Mouse (Mus musculus): Measurements from ENCODE around the gene Slc51a. TPM values are rescaled to one million over a fixed set of nuclear protein-coding genes. Genes with fewer than 3 reads are reported as not detected.

Slc51a gene
- total and polyA plus RNA-seq, 2 experiments from 2014 or later: 1.7 to 3.2 TPM

- 73% methylated on average over 2 of the region's 2 CpGs for WGBS
- no peak overlapping the region for H3K4me2 ChIP-seq (ENCODE audit: low read depth, low read length)
- no peaks in the 10 kb centered on the region for H3K9me3 ChIP-seq (replicated peaks; ENCODE audit: control insufficient read depth, low read length)
- H3K4me3 ChIP-seq (ENCODE audit: low read depth, low read length): no peak overlapping the region
- H3K4me1 ChIP-seq (ENCODE audit: control insufficient read depth, insufficient read depth): peaks cover 10% of the 10 kb centered on the region; the same call in 1 of the 2 replicates
- no peak overlapping the region for H3K27ac ChIP-seq (ENCODE audit: low read depth)
- ATAC-seq (ENCODE audit: insufficient read depth, low read depth) (no peak), DNase-seq (ENCODE audit: low spot score) (no peak)
- no peaks in the 10 kb centered on the region for H3K36me3 ChIP-seq (replicated peaks; ENCODE audit: control insufficient read depth, insufficient read depth, low read length)
- H3K9ac ChIP-seq (replicated peaks; ENCODE audit: low read depth, low read length): no peak overlapping the region
- TF ChIP-seq EP300 (IDR thresholded peaks at IDR 0.05; ENCODE audit: low read depth) (no peak), CTCF (IDR thresholded peaks at IDR 0.05; ENCODE audit: low read depth) (no peak)
- H3K27me3 ChIP-seq (ENCODE audit: control insufficient read depth, insufficient read depth, low read length): no peaks in the 10 kb centered on the region
Observed at GRCm38 (mm10) chr16:32485209-32485608, 2.5 kb downstream of the Slc51a start.

GRCm38 (mm10) chr16:32484431-32484871, 3.2 kb downstream of the Slc51a start:
- no peak for ATAC-seq (ENCODE audit: insufficient read depth, low read depth)
- DNase-seq (ENCODE audit: low spot score): no peak

DNA sequence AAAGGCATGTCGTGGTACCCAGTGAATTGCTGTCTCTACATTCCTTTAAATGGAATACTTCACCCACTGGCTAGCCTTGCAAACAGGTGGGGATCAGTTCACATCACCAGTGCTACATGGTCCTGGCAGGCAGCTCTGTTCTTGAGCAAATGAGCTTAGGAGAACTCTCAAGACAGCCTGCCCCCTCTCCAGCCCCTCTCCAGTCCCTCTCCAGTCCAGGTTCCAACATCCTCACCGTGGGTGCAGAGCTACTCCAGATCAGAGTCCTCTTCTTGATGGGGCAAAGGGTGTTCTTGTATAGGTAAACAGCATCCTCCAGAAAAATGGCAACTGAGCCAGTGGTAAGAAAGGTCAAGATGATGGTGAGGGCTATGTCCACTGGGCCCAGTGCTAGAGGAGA, 8.3 kb downstream of the Slc51a start:
- H3K9me3 ChIP-seq (replicated peaks; ENCODE audit: control insufficient read depth, low read length): no peaks in the 10 kb centered on the region
- DNase-seq (ENCODE audit: low spot score) (no peak), ATAC-seq (ENCODE audit: insufficient read depth, low read depth) (no peak)
- H3K4me2 ChIP-seq (ENCODE audit: low read depth, low read length): no peak overlapping the region
- peaks cover 9% of the 10 kb centered on the region for H3K4me1 ChIP-seq (ENCODE audit: control insufficient read depth, insufficient read depth)
- no peak for TF ChIP-seq CTCF (IDR thresholded peaks at IDR 0.05; ENCODE audit: low read depth)
- TF ChIP-seq EP300 (IDR thresholded peaks at IDR 0.05; ENCODE audit: low read depth): no peak
- no peak overlapping the region for H3K4me3 ChIP-seq (ENCODE audit: low read depth, low read length)
- 64% methylated on average over 2 of the region's 2 CpGs for WGBS
- no peaks in the 10 kb centered on the region for H3K27me3 ChIP-seq (ENCODE audit: control insufficient read depth, insufficient read depth, low read length)
- no peak overlapping the region for H3K27ac ChIP-seq (ENCODE audit: low read depth)
- H3K36me3 ChIP-seq (replicated peaks; ENCODE audit: control insufficient read depth, insufficient read depth, low read length): no peaks in the 10 kb centered on the region
- no peak overlapping the region for H3K9ac ChIP-seq (replicated peaks; ENCODE audit: low read depth, low read length)

More at GRCm38 (mm10) chr16:32484431-32484871, 3.2 kb downstream of the Slc51a start:
- 60% methylated on average over 7 of the region's 7 CpGs for WGBS
- no peak overlapping the region for H3K4me2 ChIP-seq (ENCODE audit: low read depth, low read length)
- H3K4me3 ChIP-seq (ENCODE audit: low read depth, low read length): no peak overlapping the region
- H3K27me3 ChIP-seq (ENCODE audit: control insufficient read depth, insufficient read depth, low read length): no peaks in the 10 kb centered on the region
- no peak for TF ChIP-seq CTCF (IDR thresholded peaks at IDR 0.05; ENCODE audit: low read depth)
- no peak for TF ChIP-seq EP300 (IDR thresholded peaks at IDR 0.05; ENCODE audit: low read depth)
- H3K4me1 ChIP-seq (ENCODE audit: control insufficient read depth, insufficient read depth): peaks cover 10% of the 10 kb centered on the region; the same call in 1 of the 2 replicates
- H3K9ac ChIP-seq (replicated peaks; ENCODE audit: low read depth, low read length): no peak overlapping the region
- no peaks in the 10 kb centered on the region for H3K9me3 ChIP-seq (replicated peaks; ENCODE audit: control insufficient read depth, low read length)
- no peaks in the 10 kb centered on the region for H3K36me3 ChIP-seq (replicated peaks; ENCODE audit: control insufficient read depth, insufficient read depth, low read length)
- H3K27ac ChIP-seq (ENCODE audit: low read depth): no peak overlapping the region

DNA sequence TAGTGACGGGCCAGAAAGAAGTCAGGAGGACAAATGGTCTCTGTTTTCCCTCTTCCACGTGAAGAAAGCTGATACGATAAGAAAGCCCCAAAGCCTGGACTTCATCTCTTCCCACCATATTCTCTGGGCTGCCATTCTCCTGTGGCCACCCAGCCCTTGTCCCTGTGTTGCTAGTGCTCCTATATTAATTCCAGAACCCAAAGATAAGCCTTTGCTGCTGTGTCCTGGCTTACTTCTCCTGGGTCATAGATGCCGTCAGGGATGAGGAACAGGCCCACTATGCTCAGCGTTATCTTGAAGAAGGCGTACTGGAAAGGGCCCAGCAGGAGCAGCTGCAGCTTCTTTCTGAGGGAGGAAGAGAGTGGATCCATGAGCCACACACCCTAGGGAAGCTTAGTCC, 10.4 kb downstream of the Slc51a start:
- Histone ChIP-seq H3K4me2 (ENCODE audit: low read depth, low read length) (no peak overlapping the region), H3K27me3 (ENCODE audit: control insufficient read depth, insufficient read depth, low read length) (no peaks in the 10 kb centered on the region), H3K4me1 (ENCODE audit: control insufficient read depth, insufficient read depth) (peaks cover 9% of the 10 kb centered on the region), H3K27ac (ENCODE audit: low read depth) (no peak overlapping the region), H3K9ac (replicated peaks; ENCODE audit: low read depth, low read length) (no peak overlapping the region), H3K9me3 (replicated peaks; ENCODE audit: control insufficient read depth, low read length) (no peaks in the 10 kb centered on the region), H3K36me3 (replicated peaks; ENCODE audit: control insufficient read depth, insufficient read depth, low read length) (peaks cover 12% of the 10 kb centered on the region), H3K4me3 (ENCODE audit: low read depth, low read length) (no peak overlapping the region)
- peak; percentile 60; the same call in 1 of the 2 replicates for ATAC-seq (ENCODE audit: insufficient read depth, low read depth)
- no peak for DNase-seq (ENCODE audit: low spot score)
- TF ChIP-seq EP300 (IDR thresholded peaks at IDR 0.05; ENCODE audit: low read depth) (no peak), CTCF (IDR thresholded peaks at IDR 0.05; ENCODE audit: low read depth) (no peak)
- 24% methylated on average over 6 of the region's 6 CpGs for WGBS

DNA sequence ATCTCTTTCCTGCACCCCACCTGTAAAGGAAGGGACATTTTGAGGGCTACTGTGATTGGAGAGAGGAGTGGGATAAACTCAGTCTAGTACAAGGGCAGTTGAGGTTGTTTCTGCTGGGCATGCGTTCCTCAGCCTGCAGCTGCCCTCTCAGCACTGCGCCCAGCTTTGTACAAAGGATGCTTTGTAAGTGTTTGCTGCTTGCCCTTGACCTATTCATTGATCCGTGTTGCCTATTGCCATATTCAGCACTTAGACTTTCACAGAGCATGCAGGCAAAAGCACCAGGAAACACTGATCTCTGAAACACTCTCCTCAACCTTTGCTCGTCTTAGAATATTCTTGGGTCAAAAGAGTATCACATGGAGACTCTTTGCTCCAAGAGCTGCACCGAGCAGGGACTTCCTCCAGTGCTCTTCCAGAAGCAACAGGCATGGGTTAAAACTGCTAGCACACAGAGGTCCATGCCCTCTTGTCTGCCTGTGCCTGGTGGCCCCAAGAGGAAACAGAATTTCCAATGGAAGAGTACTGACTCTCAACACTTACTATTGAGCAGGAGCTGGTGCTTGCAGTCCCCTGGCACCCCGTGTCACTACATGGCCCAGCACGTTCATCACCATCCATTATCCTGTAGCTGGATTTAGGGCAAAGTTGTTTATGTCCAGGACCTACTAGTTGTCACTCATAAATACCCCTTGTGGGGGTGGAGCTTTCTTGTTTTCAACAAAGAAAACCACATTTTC, 15.2 kb downstream of the Slc51a start:
- no peak for TF ChIP-seq CTCF (IDR thresholded peaks at IDR 0.05; ENCODE audit: low read depth)
- no peak for TF ChIP-seq EP300 (IDR thresholded peaks at IDR 0.05; ENCODE audit: low read depth)
- H3K36me3 ChIP-seq (replicated peaks; ENCODE audit: control insufficient read depth, insufficient read depth, low read length): peaks cover 52% of the 10 kb centered on the region
- peaks cover 3% of the 10 kb centered on the region for H3K4me1 ChIP-seq (ENCODE audit: control insufficient read depth, insufficient read depth)

More for the DNA sequence above, 15.2 kb downstream of the Slc51a start:
- no peak for DNase-seq (ENCODE audit: low spot score)
- H3K4me2 ChIP-seq (ENCODE audit: low read depth, low read length): no peak overlapping the region
- H3K9me3 ChIP-seq (replicated peaks; ENCODE audit: control insufficient read depth, low read length): no peaks in the 10 kb centered on the region
- H3K27ac ChIP-seq (ENCODE audit: low read depth): no peak overlapping the region
- H3K9ac ChIP-seq (replicated peaks; ENCODE audit: low read depth, low read length): no peak overlapping the region
- ATAC-seq (ENCODE audit: insufficient read depth, low read depth): no peak
- H3K4me3 ChIP-seq (ENCODE audit: low read depth, low read length): no peak overlapping the region
- no peaks in the 10 kb centered on the region for H3K27me3 ChIP-seq (ENCODE audit: control insufficient read depth, insufficient read depth, low read length)
- WGBS: 87% methylated on average over 7 of the region's 7 CpGs
